In genomic region chr17:25875171-25876136, GRCm38 (mm10) we compare ENCODE assay signal across 8 mouse cellular contexts. TPM values are rescaled to one million over a fixed set of nuclear protein-coding genes. Genes with fewer than 3 reads are reported as not detected.
DNase-seq lines count a peak whose midpoint lies in the region; ATAC-seq lines count a peak whose summit lies in the region.

No protein-coding gene starts in this region.

- H3K4me3 ChIP-seq in megakaryocyte, embryonic 14.5 days (replicated peaks) = peak overlapping the region; percentile 100

- peak; percentile 92 to 97 for DNase-seq in adrenal gland, adult (ENCODE audit: inconsistent age in 2 of 2, low spot score in 1 of 2)
- DNase-seq in embryo, embryonic 10 days (ENCODE audit: low spot score) = peak; percentile 96
- peak; percentile 87 for DNase-seq in gastrocnemius, postnatal 10 days
- peak; percentile 73 to 89 for DNase-seq in left cerebral cortex, adult 9 months (ENCODE audit: low spot score in 2 of 2)
- DNase-seq in right cerebral cortex, adult 2 months (ENCODE audit: low spot score in 2 of 2) = peak; percentile 92 to 93
- DNase-seq in urinary bladder, postnatal 10 days (ENCODE audit: low spot score) = peak; percentile 58

- no peaks in the 10 kb centered on the region for H3K27me3 ChIP-seq in megakaryocyte, embryonic 14.5 days (replicated peaks)

- no peaks in the 10 kb centered on the region for H3K9me3 ChIP-seq in megakaryocyte, embryonic 14.5 days

- H3K36me3 ChIP-seq in megakaryocyte, embryonic 14.5 days (replicated peaks; ENCODE audit: low read length) = peaks cover 35% of the 10 kb centered on the region

- H3K4me1 ChIP-seq in megakaryocyte, embryonic 14.5 days = peaks cover 55% of the 10 kb centered on the region

- ATAC-seq in inflammation-experienced regulatory T-cells, adult 6 months = peak; percentile 77

RNA-seq across cellular contexts. Expression of gene Mettl26, which starts 0.6 kb away (rescaled TPM):
- 10 to 100 TPM; 20.7 to 23.1 TPM for total RNA-seq in gastrocnemius, postnatal 10 days (2021)
- polyA plus RNA-seq in inflammation-experienced regulatory T-cells, adult 6 months (2017; shearing (Covaris generic)) = 100 to 1,000 TPM in 1 of 3 experiments, 10 to 100 TPM in 2; 91.1 to 121 (median 98.2) TPM
- polyA plus RNA-seq in megakaryocyte, embryonic 14.5 days (2012; ENCODE audit: insufficient read depth, low replicate concordance) = 22.6 and 23.9 TPM in 2 replicates

RNA-seq across cellular contexts. Expression of gene Wfikkn1, which starts 5.2 kb away (rescaled TPM):
- total RNA-seq in gastrocnemius, postnatal 10 days (2021) = 1 to 10 TPM in 1 of 2 experiments, under 1 TPM in 1; 0.78 to 1.1 TPM
- 1 to 10 TPM in 2 of 3 experiments, under 1 TPM in 1; 0.93 to 1.9 (median 1.4) TPM for polyA plus RNA-seq in inflammation-experienced regulatory T-cells, adult 6 months (2017; shearing (Covaris generic))
- polyA plus RNA-seq in megakaryocyte, embryonic 14.5 days (2012; ENCODE audit: insufficient read depth, low replicate concordance) = 1.9 and 3.1 TPM in 2 replicates

RNA-seq across cellular contexts. Expression of gene Mcrip2, which starts 6.9 kb away (rescaled TPM):
- 10 to 100 TPM; 57.9 to 61.8 TPM for total RNA-seq in gastrocnemius, postnatal 10 days (2021)
- 1 to 10 TPM; 2.5 to 3.9 (median 3.5) TPM for polyA plus RNA-seq in inflammation-experienced regulatory T-cells, adult 6 months (2017; shearing (Covaris generic))
- polyA plus RNA-seq in megakaryocyte, embryonic 14.5 days (2012; ENCODE audit: insufficient read depth, low replicate concordance) = 77.6 and 205 TPM in 2 replicates

RNA-seq across cellular contexts. Expression of gene Wdr90, which starts 14.2 kb away (rescaled TPM):
- 1 to 10 TPM; 3.3 to 5.2 TPM for total RNA-seq in gastrocnemius, postnatal 10 days (2021)
- polyA plus RNA-seq in inflammation-experienced regulatory T-cells, adult 6 months (2017; shearing (Covaris generic)) = 1 to 10 TPM; 3.3 to 7.0 (median 6.8) TPM
- 6.0 and 10.1 TPM in 2 replicates for polyA plus RNA-seq in megakaryocyte, embryonic 14.5 days (2012; ENCODE audit: insufficient read depth, low replicate concordance)

RNA-seq across cellular contexts. Expression of gene Rhot2, which starts 30.8 kb away (rescaled TPM):
- 10 to 100 TPM; 36.8 TPM for total RNA-seq in gastrocnemius, postnatal 10 days (2021)
- 10 to 100 TPM; 21.2 to 32.3 (median 23.4) TPM for polyA plus RNA-seq in inflammation-experienced regulatory T-cells, adult 6 months (2017; shearing (Covaris generic))
- polyA plus RNA-seq in megakaryocyte, embryonic 14.5 days (2012; ENCODE audit: insufficient read depth, low replicate concordance) = 59.4 and 75.2 TPM in 2 replicates

Comparison
In these comparisons a context has a peak if more than half of its experiments do, and no peak if none do; other contexts are left out.
1. Peak in every context shown above with its lines: DNase-seq, ATAC-seq and H3K4me3 ChIP-seq.
2. RNA of gene Mcrip2, which starts 6.9 kb away (polyA plus RNA-seq): 77.6 to 205 TPM in megakaryocyte, embryonic 14.5 days; 2.5 to 3.9 TPM in inflammation-experienced regulatory T-cells, adult 6 months; every median in the first group is over 10 times any median in the second.